Mouse (Mus musculus): ENCODE measurements around the gene Rnf121.

Rnf121 gene

DNA sequence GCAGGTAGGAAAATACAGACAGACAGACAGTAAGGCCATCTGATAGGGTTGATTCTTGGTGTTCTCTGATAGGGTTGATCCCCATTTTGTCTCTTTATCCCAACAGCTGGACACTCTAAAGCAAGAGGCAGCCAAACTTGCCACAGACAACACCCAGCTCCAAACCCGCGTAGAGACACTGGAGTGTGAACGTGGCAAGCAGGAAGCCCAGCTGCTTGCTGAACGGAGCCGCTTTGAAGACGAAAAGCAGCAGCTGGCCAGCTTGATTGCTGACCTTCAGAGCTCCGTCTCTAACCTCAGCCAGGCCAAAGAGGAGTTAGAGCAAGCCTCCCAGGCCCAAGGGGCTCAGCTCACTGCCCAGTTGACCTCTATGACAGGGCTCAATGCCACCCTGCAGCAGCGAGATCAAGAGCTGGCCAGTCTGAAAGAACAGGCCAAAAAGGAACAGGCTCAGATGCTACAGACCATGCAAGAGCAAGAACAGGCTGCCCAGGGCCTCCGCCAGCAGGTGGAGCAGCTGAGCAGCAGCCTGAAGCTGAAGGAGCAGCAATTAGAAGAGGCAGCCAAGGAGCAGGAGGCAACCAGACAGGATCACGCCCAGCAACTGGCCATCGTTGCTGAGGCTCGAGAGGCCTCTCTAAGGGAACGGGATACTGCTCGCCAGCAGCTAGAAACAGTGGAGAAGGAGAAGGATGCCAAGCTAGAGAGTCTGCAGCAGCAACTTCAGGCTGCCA lies 66.9 kb downstream of the Rnf121 start:
- DNase-seq = peak; percentile 91

DNA sequence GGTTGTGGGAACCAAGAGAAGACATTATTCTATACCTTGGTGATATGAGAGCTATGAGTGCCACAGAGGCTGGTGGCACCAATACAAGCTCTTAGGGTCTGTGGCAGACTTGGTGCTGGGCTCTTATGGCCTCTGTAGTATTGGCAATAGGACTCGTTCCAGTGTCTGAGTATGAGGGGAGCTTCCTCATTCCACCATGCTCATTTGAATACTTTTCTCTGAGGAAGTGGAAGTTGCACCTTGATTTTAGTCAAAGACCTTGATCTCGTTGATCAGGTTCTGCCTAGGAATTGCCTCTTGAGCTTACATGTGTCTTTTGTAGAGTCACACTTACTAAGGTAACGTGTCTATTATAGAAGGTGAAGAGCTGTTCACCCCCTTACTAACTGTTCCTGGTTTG lies 71.0 kb downstream of the Rnf121 start:
- no peak for DNase-seq

DNA sequence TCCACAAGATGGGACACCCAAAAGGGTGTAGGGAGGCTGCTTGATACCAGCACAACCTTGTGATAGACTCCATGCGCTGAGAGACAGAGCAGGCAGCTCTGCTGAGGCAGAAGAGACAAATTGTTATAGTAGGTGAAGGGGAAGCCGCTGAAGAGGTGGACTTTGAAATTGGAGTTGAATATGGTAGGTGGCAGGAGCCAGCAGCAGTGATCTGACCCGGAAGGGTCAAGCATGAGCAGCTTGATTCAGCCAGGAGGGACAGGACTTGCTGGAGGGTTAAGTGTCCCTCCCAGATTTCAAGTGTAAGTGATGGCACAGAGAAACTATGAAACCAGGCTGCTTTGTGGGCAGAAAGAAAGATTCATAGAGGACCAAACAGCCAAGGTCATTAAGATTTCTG lies 80.2 kb downstream of the Rnf121 start:
- DNase-seq = no peak

GRCm38 (mm10) chr7:101982735-101983134 lies 82.5 kb downstream of the Rnf121 start:
- no peak for DNase-seq

DNA sequence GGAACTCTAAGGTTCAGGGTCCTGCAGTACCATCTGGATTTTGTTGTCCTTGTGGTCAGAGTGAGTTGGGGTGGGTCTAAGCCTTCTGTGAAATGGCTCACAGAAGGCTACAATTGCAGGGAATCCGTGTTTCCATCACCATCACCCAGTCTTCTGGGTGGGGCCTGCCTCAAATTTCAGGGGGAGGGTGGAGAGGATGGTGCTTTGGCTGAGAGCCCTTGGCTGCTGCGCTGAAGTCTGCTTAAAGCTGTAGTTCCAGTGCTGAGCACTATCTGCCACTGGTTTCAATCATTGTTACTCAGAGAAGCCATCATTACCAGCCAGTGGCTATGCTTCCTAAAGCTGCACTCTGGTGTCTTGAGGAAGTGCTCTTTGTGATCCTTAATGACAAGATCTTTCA lies 90.8 kb downstream of the Rnf121 start:
- peak; percentile 65 for DNase-seq

- DNase-seq = no peak
Observed at GRCm38 (mm10) chr7:101973730-101974129, 91.5 kb downstream of the Rnf121 start.

- no peak for DNase-seq
Observed at GRCm38 (mm10) chr7:101971721-101972120, 93.5 kb downstream of the Rnf121 start.

DNA sequence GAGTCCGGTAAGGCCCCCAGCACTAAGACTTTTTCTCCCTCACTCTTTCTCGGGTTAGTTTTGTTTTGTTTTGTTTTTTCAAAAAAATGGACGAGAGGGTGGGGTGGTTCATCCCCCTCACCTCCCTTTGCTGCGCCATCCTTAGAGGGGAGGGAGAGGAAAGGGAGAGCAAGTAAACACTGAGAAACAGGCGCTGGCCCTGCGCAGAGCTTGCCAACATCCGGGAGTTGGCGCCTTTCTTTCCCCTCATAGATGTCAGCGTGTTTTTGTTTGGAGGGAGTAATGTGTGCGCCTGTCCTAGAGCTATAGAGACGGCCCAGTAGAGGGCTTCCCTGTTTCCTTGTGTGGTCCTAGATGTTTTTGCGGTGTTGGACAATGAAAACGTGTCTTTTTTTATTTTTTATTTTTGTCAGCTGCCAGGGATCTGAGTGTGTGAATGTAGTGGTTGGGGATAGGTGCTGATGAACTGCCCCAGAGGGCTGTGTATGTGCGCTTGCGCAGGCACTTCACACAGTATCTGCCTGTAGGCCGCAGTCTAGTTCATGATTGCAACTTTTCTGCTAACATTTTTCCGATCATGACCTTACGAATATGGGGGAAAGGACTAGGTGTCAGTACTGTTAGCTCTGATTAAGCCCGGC lies 94.3 kb downstream of the Rnf121 start:
- peak; percentile 90 for DNase-seq

DNA sequence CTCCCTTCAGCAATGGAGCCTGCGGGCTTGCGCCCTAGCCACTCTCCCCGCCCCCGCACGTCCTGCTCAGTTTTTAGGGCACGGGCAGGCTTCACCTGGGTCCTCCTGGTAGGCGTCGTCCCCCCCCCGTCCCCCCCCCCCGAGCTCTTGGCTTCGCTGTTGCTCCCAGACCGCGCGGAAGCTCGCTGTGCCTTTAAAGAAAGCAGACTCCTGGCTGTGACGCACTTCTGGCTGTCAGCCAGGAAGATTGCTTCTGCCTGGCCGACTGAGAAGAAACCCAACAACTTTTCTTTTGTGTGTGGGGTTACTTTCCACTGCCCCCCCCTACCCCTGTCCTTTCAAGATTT lies 94.9 kb downstream of the Rnf121 start:
- peak; percentile 98 for DNase-seq

DNA sequence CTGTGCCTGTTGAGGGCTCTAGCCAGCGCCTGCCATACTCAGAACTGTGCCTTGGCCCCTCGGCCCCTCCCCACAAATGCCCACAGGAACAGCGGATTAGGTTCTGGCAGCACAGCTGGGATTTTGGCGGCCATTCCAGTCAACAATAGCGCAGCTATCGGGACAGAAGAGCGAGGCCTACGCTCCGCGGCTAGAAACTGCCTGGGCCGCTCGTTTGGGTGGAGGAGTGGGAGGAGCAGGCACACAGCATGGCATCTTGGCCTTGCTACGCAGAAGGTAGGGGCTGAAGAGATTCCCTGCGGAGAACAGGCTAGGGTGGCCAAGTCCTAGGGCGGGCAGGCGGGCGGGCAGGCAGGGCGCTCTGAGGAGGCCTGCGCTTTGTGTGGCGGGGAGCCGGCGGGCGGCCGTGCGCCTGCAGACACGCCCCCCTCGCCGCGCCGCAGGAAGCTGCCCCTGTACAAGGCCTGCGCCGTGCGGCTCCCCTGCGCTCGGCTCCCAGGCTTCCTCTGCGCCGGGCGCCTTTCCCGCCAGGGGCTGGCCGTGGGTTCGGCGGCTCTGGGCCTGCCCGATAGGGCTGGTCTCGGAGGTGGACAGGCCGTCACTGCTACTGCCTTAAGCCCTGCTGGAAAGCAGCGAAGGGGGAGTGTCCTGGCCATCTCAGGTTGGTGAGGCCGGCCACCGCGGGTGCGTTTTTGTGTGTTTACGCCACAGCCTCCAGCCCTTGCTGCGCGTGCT lies 95.4 kb downstream of the Rnf121 start:
- DNase-seq = peak; percentile 89

All from lung, postnatal 36 days (tissue).